Mouse (Mus musculus) liver, embryonic 11.5 days (tissue): ENCODE measurements at regions not wholly inside any gene's neighbourhood (a gene's known extent, or its start where the extent isn't known, plus 50 kb on each side); places are given as distances from the start of the nearest gene placed in this dataset.

Experiments used
- ATAC-seq: fragments of 200-750 bp; cut with Nextera tagmentation; replicated peaks from 2 replicates; pipeline ENCODE4 v1.8.0; 2017; ENCODE audit warnings: moderate number of reproducible peaks, mild to moderate bottlenecking, moderate TSS enrichment, moderate library complexity; ENCODE audit not compliant: low FRiP score
- DNase-seq: peaks from one replicate; pipeline ENCODE4 v3.0.0-alpha.2; 2017; ENCODE audit warnings: low spot score
- H3K27ac ChIP-seq: fragments of 300-500 bp; sonication (generic); 2 replicates; pipeline ENCODE4 v1.5.1; 2014; ENCODE audit warnings: mild to moderate bottlenecking, low read depth, low read length, control low read depth
- H3K27me3 ChIP-seq: fragments of 300-500 bp; sonication (generic); replicated peaks from 2 replicates; pipeline ENCODE4 v1.6.1; 2014; ENCODE audit warnings: low read length, mixed read lengths; ENCODE audit not compliant: control insufficient read depth, insufficient read depth
- H3K36me3 ChIP-seq: fragments of 300-500 bp; sonication (generic); 2 replicates; pipeline ENCODE4 v1.6.1; 2014; ENCODE audit warnings: mild to moderate bottlenecking, low read length, moderate library complexity, mixed read lengths; ENCODE audit not compliant: control insufficient read depth, insufficient read depth
- H3K4me1 ChIP-seq: fragments of 300-500 bp; sonication (generic); replicated peaks from 2 replicates; pipeline ENCODE4 v1.6.1; 2014; ENCODE audit warnings: low read length, mixed read lengths; ENCODE audit not compliant: control insufficient read depth, insufficient read depth
- H3K4me2 ChIP-seq: fragments of 300-500 bp; sonication (generic); 2 replicates; pipeline ENCODE4 v1.6.1; 2014; ENCODE audit warnings: mild to moderate bottlenecking, control low read depth, moderate library complexity
- H3K4me3 ChIP-seq: fragments of 300-500 bp; sonication (generic); 2 replicates; pipeline ENCODE4 v1.5.1; 2014; ENCODE audit warnings: low read depth, low read length, control low read depth
- H3K9ac ChIP-seq: fragments of 300-500 bp; sonication (generic); 2 replicates; pipeline ENCODE4 v1.6.1; 2014; ENCODE audit warnings: low read depth, low read length, control low read depth
- H3K9me3 ChIP-seq: fragments of 300-500 bp; sonication (generic); 2 replicates; pipeline ENCODE4 v1.6.1; 2016; ENCODE audit warnings: low read length, inconsistent platforms, mixed read lengths; ENCODE audit not compliant: control insufficient read depth
- WGBS: fragments of 180-500 bp; shearing (Covaris S2); extraction: QIAGEN DNeasy Blood & Tissue Kit; methylation state at CpG from one replicate; pipeline ENCODE4 v1.1.7; 2014; 5-methylcytosine and 5-hydroxymethylcytosine counted together

DNA sequence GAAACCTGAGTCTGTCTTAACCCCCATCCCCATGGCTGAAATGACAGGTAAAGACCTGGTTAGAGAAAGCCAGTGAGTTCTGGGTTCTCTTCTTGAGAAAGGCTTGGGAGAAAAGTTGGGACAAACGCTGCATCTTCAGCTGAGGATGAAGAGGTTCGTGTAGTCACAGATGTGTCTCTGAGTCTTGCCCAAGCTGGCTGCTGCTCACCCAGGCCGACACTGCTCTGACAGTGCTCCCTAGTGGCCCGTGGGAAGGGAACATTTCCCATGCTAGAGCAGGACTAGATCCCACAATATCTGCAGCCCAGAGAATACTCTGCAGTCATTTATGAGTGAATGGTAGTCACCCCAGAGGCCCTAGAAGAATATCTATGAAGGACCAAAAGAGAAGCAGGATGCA lies 165.3 kb downstream of the Cemip2 start:
- no peak overlapping the region for H3K4me2 ChIP-seq
- H3K27ac ChIP-seq, result no peak overlapping the region
- no peaks in the 10 kb centered on the region for H3K4me1 ChIP-seq
- no peak for ATAC-seq
- WGBS, result 37% methylated on average over 4 of the region's 4 CpGs
- no peaks in the 10 kb centered on the region for H3K36me3 ChIP-seq
- DNase-seq, result no peak
- no peak overlapping the region for H3K4me3 ChIP-seq
- H3K27me3 ChIP-seq, result no peaks in the 10 kb centered on the region
- no peaks in the 10 kb centered on the region for H3K9me3 ChIP-seq
- no peak overlapping the region for H3K9ac ChIP-seq

DNA sequence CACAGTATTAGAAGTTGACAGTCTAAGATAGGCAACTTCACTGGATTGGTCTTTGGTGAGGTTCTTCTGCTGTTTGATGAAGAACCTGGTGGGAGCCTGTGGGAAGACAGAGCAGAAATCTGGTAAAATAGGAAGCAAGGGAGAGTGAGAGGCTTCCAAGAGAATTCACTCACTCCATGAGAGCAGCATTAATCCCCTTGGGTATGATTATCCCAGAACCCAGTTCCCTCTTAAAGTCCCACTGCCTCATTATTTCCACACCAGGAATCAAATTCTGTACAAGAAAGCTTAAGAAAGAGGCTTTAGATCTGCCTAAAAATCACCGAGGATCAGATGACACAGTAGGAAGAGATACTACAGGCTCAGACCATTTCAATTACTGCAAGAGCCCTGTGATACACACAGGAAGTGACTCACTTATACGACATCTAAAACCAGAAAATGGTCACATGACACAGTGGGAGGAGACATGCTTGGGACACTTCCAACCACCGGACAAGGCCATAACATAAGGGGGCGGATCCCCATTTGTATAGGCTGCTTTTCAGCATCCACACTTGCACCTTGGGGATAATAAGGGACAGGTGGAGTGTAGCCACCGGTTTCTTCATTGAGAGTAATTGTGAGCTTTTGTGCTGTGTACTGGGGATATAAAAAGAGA lies 168.2 kb downstream of the Cemip2 start:
- no peaks in the 10 kb centered on the region for H3K27me3 ChIP-seq
- ATAC-seq (no peak), DNase-seq (no peak)
- no peak overlapping the region for H3K27ac ChIP-seq
- no peaks in the 10 kb centered on the region for H3K4me1 ChIP-seq
- no peak overlapping the region for H3K4me2 ChIP-seq
- H3K4me3 ChIP-seq, result no peak overlapping the region
- no peaks in the 10 kb centered on the region for H3K9me3 ChIP-seq
- 68% methylated on average over 5 of the region's 5 CpGs for WGBS
- H3K36me3 ChIP-seq, result no peaks in the 10 kb centered on the region
- no peak overlapping the region for H3K9ac ChIP-seq

DNA sequence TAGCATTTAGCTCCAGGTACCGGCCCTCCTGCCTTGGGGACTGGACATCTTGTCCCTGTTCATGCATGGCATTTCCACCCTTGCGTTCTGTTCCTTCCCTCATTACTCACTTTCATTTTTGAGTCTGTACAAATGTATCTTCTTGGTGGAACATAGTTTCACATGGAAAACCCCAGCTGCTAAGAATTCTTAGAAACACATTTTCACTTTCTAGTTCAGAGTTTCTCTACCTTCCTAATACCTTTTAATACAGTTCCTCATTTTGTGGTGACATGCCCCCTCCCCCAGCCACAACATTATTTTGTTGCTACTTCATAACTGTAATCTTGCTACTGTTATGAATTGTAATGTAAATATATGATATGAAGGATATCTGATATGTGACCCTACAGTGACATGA lies 169.9 kb downstream of the Cemip2 start:
- no peak overlapping the region for H3K4me2 ChIP-seq
- WGBS, result 86% methylated on average over 2 of the region's 2 CpGs
- no peaks in the 10 kb centered on the region for H3K27me3 ChIP-seq
- H3K9me3 ChIP-seq, result no peaks in the 10 kb centered on the region
- no peaks in the 10 kb centered on the region for H3K36me3 ChIP-seq
- no peak overlapping the region for H3K4me3 ChIP-seq
- no peaks in the 10 kb centered on the region for H3K4me1 ChIP-seq
- no peak overlapping the region for H3K9ac ChIP-seq
- no peak for ATAC-seq
- H3K27ac ChIP-seq, result no peak overlapping the region
- DNase-seq, result no peak

DNA sequence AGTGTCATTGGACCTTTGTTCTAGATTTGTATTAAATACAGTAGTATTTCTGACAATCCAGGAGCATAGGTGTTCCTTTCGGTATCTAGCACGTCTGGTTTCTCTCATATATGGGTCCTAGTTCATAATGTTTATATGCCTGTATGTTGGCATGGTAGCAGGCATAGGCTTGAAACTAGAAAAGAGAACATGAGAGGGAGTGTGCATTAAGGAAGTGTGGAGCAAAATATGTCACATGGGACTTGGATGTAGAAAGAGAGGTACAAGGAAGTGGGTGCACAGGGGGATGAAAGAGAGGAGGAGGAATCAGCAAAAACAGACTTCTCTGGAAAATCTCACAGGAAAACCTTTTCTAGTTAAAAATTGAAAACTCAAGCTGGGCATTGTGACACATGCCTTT lies 176.2 kb upstream of the Trpm3 start:
- Histone ChIP-seq H3K4me1 (no peaks in the 10 kb centered on the region), H3K4me2 (no peak overlapping the region), H3K9ac (no peak overlapping the region), H3K27ac (no peak overlapping the region), H3K4me3 (no peak overlapping the region), H3K27me3 (no peaks in the 10 kb centered on the region), H3K36me3 (no peaks in the 10 kb centered on the region), H3K9me3 (no peaks in the 10 kb centered on the region)
- ATAC-seq (no peak), DNase-seq (no peak)
- 86% methylated on average over 2 of the region's 2 CpGs for WGBS

DNA sequence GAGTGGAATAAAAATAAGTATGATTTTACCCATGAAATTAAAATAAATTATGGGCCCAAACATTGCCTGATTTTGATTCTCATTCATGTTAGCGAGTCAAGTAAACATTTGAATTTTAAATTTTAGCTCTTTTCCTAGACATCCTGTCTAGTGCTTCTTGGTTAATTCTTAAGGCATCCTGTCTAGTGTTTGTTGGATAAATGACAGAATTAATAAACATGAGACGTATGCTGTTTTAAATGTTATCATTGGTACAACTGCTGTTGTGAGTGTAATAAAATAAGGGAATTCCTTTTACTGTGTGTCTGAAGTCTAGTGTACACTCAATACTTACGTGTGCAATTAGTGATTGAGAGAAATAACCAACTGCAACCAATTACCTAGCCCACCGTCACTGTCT lies 149.0 kb upstream of the Trpm3 start:
- DNase-seq (no peak), ATAC-seq (no peak)
- H3K9me3 ChIP-seq, result no peaks in the 10 kb centered on the region

DNA sequence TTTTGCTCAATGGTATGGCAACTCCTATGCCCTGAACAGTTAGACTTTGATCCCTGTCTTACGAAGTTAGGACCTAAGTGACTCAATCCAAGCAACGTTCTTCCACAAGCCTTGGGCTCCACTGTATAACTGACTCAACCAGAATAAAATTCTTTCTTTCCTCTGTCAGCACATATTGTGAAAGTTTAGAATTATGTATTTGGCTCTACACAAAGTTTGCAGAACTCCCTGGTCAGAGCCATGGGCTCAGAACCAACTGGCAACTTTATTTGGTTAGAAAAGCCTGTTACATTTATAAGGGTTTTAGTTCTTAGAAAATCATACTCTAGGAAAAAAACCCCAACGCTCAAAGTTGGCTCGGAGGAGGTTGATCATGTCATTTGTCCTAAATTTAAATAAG lies 147.9 kb upstream of the Trpm3 start:
- no peaks in the 10 kb centered on the region for H3K9me3 ChIP-seq
- H3K27ac ChIP-seq, result no peak overlapping the region
- no peak overlapping the region for H3K9ac ChIP-seq
- H3K4me2 ChIP-seq, result no peak overlapping the region
- no peaks in the 10 kb centered on the region for H3K27me3 ChIP-seq
- no peak overlapping the region for H3K4me3 ChIP-seq
- no peaks in the 10 kb centered on the region for H3K36me3 ChIP-seq
- DNase-seq (no peak), ATAC-seq (no peak)
- no peaks in the 10 kb centered on the region for H3K4me1 ChIP-seq
- WGBS, result 79% methylated on average over 4 of the region's 4 CpGs

More for the DNA sequence above, 149.0 kb upstream of the Trpm3 start:
- 76% methylated on average over 4 of the region's 4 CpGs for WGBS
- H3K4me3 ChIP-seq, result no peak overlapping the region
- H3K4me2 ChIP-seq, result no peak overlapping the region
- H3K27me3 ChIP-seq, result no peaks in the 10 kb centered on the region
- no peaks in the 10 kb centered on the region for H3K36me3 ChIP-seq
- no peaks in the 10 kb centered on the region for H3K4me1 ChIP-seq
- H3K9ac ChIP-seq, result no peak overlapping the region
- no peak overlapping the region for H3K27ac ChIP-seq

DNA sequence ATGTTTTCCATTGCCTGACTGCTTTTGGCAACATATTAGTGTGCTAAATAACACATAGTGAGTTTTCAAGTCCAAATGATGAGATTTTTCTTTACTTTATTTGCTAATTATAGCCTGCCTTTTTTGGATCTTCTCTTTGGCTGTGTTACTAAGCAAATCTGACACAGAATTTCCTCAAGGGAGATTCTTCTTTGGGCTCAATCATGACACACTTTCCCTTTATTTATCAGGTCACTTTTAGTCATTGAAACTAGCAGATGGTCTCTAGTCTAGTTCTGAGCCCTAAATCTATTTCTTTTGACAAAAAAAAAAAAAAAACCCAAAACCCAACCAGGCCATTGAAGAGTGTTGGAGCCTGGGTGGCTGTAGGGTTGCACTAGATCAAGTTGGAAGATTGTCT lies 147.4 kb upstream of the Trpm3 start:
- H3K27ac ChIP-seq, result no peak overlapping the region
- no peak overlapping the region for H3K4me2 ChIP-seq
- H3K4me3 ChIP-seq, result no peak overlapping the region
- no peaks in the 10 kb centered on the region for H3K9me3 ChIP-seq
- DNase-seq (no peak), ATAC-seq (no peak)
- H3K4me1 ChIP-seq, result no peaks in the 10 kb centered on the region
- H3K36me3 ChIP-seq, result no peaks in the 10 kb centered on the region
- no peak overlapping the region for H3K9ac ChIP-seq
- H3K27me3 ChIP-seq, result no peaks in the 10 kb centered on the region

DNA sequence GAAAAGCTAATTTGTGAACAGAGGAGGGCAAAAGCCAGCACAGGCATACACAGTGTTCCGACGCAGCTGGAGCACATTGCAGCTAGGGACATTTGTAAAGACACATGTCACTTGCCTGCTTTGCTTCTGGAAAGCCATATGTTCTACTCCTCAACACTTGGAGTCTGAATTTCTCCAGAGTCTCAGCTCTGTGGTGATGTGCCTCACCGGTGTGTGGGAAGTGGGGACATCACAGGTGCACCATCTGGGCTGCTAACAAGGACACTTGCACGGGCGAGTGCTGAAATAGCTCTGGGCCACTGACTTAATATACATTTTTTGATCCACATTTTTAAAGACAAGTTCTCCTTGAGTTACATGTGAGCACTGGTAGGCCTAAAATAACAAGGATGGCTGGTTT lies 139.2 kb upstream of the Trpm3 start:
- H3K4me1 ChIP-seq, result no peaks in the 10 kb centered on the region
- H3K27me3 ChIP-seq, result no peaks in the 10 kb centered on the region
- H3K36me3 ChIP-seq, result no peaks in the 10 kb centered on the region
- WGBS, result 85% methylated on average over 5 of the region's 5 CpGs
- no peak overlapping the region for H3K4me3 ChIP-seq
- DNase-seq (no peak), ATAC-seq (no peak)
- H3K27ac ChIP-seq, result no peak overlapping the region
- H3K9me3 ChIP-seq, result no peaks in the 10 kb centered on the region
- no peak overlapping the region for H3K4me2 ChIP-seq
- H3K9ac ChIP-seq, result no peak overlapping the region

DNA sequence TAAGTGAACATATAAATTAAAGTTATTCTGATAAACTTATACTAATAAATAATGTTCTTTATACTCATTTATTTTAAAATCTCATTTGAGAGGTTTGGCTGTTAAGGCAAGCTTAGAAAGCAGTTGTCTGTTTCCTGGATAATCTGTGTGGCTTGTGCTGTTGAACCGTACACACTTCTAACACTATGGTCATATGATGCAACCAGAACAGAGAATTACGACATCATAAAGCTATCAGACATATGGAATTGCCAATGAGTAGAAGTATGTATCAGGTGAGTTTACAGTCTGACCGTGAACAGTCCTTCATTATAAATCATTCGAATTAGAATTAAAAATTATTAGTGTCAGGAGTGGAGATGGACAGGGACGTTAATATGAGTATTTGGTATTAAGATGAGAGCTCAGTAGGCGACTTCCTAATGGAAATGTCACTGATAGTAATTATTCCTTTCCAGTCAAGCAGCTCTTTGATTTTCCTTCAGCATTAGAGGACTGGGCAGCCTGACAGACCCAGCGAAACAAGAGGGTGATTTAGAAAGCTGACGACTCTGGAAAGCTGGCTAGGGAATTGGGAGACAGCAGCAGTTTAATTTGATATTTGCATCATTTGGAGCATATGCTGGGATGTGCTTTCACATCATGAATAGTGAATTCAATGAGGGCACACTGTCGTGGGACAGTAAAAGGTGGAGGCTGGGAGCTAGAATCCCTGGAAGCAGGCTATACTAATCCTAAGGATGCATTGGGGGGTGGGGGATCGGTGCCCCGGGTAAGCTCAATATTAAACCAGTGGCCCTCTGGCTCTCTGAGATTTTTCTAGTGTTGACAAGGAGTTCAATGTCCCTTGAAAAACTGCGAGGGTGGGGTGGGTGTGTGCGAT lies 130.6 kb upstream of the Trpm3 start:
- 83% methylated on average over 13 of the region's 13 CpGs for WGBS
- H3K9me3 ChIP-seq, result no peaks in the 10 kb centered on the region
- DNase-seq (no peak), ATAC-seq (no peak)
- no peaks in the 10 kb centered on the region for H3K36me3 ChIP-seq
- no peaks in the 10 kb centered on the region for H3K27me3 ChIP-seq
- H3K4me3 ChIP-seq, result no peak overlapping the region
- no peak overlapping the region for H3K9ac ChIP-seq
- H3K4me2 ChIP-seq, result no peak overlapping the region
- H3K4me1 ChIP-seq, result no peaks in the 10 kb centered on the region
- H3K27ac ChIP-seq, result no peak overlapping the region
